Mouse (Mus musculus) adrenal gland (tissue): ENCODE data around the gene Rnf8.

ENCODE experiments used
- intact Hi-C: fragments of 180-260 bp; cut with DNase I; formaldehyde crosslinking; loops from one replicate; pipeline ENCODE4 v1.15.1; 2025
- microRNA-seq, 2 experiments: library from miRNA; unstranded; fragments of <30 nt; microRNA quantifications; one replicate each; pipeline ENCODE4; 2019

The Rnf8 gene

GRCm38 (mm10) chr17:29679038-29679767 is 64.6 kb downstream of the Rnf8 start:
- intact Hi-C loops = no loop called here

DNA sequence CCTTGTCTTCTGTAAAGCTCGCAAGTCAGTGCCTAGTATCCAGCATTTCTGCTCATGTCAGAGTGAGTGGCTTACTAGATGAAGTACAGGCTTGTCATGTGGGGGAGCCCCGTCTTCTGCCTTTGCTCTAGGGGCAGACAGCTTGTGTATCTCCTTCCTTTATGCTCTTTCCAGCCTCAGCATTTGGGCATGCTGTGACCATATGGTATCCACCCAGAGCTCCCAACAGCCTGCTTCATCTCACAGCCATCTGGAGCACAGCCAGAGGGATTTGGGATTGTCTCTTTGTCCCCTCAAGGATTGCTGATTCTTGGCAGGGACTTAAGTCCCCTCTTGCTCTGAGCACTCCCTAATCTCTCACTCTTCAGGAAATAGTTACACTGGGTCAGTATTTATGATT is 65.6 kb downstream of the Rnf8 start:
- intact Hi-C loops = no loop called here

- intact Hi-C loops = no loop called here
Measured at GRCm38 (mm10) chr17:29680921-29681320, 66.3 kb downstream of the Rnf8 start.

- intact Hi-C loops = no loop called here
Measured at GRCm38 (mm10) chr17:29681669-29682068, 67.1 kb downstream of the Rnf8 start.

DNA sequence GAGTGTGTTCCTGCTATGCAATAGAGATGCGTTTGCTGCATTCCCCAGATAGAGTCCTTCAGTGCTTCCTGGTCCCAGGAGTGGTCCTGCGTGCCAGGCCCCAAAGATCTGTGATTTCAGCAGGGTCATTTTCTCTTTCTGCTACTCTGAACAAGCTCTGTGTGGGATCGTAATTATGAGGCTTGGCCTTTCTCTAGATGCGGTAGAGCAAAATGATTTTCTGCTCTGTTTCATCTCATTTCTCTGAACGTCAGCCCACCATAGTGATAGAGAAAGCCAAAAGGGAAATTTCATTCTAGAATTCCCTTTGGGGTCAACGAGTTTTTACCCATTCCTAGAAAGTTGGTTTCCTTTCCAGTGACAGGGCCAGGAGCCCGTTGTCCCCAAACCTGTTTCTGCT is 67.7 kb downstream of the Rnf8 start:
- intact Hi-C loops = no loop called here

DNA sequence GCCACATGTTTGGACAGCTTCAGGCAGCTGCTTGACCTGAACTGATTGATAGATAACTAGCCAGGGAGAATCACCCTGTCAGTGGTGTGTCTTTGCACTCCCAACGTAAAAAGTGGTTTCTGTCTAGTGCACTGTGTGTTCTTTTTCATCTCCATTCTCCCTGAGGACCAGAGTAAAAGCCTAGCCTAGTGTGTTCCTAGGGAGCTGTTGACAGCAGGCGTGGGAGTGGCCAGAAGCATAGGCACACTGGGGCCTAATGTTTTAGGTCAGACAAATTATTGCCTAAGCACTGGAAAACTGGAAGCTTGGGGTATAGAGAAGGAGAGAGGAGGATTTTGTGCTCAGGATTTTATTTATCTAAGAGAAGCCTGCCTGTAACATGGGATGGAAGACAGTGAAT is 68.5 kb downstream of the Rnf8 start:
- intact Hi-C loops = no loop called here

- intact Hi-C loops = no loop called here
Measured at GRCm38 (mm10) chr17:29684275-29684674, 69.7 kb downstream of the Rnf8 start.

GRCm38 (mm10) chr17:29686771-29687170 is 72.2 kb downstream of the Rnf8 start:
- intact Hi-C loops = no loop called here

DNA sequence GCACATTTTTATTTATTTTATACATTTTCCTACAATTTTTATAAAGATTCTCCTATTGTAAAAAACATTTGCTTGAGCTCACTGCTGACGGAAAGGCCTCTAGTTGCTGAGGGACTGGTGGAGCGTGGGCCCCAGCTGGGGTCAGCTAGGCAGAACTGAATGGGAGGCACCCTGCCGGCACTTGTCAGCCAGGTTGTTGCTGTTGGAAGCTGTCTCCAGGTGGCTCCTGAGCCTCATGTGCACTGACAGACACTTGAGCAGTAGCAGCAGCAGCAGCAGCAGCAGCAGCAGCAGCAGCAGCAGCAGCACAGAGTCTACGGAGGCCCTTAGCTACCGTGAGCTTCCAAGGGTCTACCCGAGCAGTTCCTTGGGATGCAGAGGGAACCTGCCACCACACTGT is 72.8 kb downstream of the Rnf8 start:
- intact Hi-C loops = no loop called here

GRCm38 (mm10) chr17:29688610-29689009 is 74.0 kb downstream of the Rnf8 start:
- intact Hi-C loops = no loop called here

GRCm38 (mm10) chr17:29690257-29690656 is 75.7 kb downstream of the Rnf8 start:
- intact Hi-C loops = no loop called here

DNA sequence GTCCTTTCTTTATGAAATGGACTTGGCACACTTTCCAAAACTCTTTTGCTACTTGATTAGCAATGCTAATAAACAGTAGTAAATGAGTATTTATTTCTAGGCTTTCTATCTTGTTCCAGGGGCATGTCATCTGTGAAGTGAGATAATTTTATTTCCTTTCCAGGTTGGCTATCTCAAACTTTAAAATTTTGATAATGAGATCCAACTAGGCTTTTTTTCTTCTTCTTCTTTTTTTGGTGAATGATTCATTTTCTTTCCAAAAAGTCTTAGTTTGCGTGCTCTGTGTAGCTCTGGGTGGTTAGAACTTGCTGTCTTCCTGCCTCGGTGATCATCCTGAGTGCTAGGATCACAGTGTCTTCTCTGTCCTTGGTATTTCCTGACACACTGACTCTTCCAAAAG is 78.2 kb downstream of the Rnf8 start:
- intact Hi-C loops = no loop called here

DNA sequence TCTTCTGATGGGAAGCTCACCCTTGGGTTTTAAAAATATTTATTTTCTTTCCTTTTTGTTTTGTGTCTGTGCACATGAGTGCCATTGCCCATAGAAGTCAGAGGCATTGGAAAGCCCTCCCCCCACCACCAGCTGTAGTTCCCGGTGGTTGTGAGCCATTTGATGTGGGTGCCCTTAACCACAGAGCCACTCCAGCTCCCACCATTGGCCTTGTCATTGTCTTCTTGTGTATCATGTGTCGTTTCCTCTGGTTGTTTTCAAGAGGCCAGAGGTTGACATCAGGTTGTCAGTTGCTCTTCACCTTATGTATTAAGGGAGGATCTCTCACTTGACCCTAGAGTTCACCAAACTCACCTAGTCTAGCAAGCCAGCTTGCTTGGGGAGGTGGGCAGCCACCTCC is 79.0 kb downstream of the Rnf8 start:
- intact Hi-C loops = no loop called here

- intact Hi-C loops = no loop called here
Measured at GRCm38 (mm10) chr17:29694516-29694915, 79.9 kb downstream of the Rnf8 start.

Small RNAs within 50 kb of the gene (microRNA-seq; reads per million reads assigned to microRNA genes)
- 0 to 0.23 reads per million in 2 experiments for gene Mir7667
